Mouse (Mus musculus) liver, adult 2 months (tissue): Measurements from ENCODE around the gene Gm49711.

Experiments used
- CTCF ChIP-seq: fragments of 200-500 bp; IDR thresholded peaks from 2 replicates; pipeline ENCODE4 v1.5.1; 2011; ENCODE audit warnings: low read depth, low read length, control low read depth
- POLR2A ChIP-seq: fragments of 200-500 bp; IDR thresholded peaks from 2 replicates; pipeline ENCODE4 v1.6.1; 2011; ENCODE audit warnings: low read length, control low read depth; ENCODE audit not compliant: insufficient read depth; ENCODE audit errors: extremely low read depth

DNA sequence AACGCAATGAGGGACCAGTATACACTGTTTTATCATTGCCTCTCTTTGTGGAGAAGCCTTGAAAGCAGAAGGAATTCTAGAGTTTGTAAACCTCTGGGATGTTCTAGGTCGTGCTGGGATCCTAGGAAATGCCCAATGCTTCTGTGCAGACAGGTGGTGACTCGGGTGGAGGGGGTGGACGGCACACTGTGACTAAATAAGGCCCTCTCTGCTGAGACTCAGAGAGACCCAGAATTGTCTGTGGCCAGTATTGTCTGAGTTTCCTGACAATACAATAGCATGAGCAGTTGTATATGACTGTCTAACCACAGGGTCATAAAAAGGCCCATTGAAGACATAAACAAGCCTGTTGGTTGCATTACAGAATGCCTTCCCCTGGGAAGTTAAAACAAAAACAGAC lies 105.4 kb downstream of the Gm49711 start:
- TF ChIP-seq CTCF (no peak), POLR2A (no peak)
